Mouse (Mus musculus): ENCODE measurements around the gene Adamts3. TPM values are rescaled to one million over a fixed set of nuclear protein-coding genes. Genes with fewer than 3 reads are reported as not detected.

The Adamts3 gene
- polyA plus RNA-seq, 1 experiment from 2014 or later, result 3.8 TPM

GRCm38 (mm10) chr5:89800181-89800816 lies 82.8 kb downstream of the Adamts3 start:
- WGBS, result 83% methylated on average over 5 of the region's 5 CpGs

GRCm38 (mm10) chr5:89793706-89794105 lies 89.4 kb downstream of the Adamts3 start:
- no peak for ATAC-seq (ENCODE audit: low FRiP score, low read depth)
- Histone ChIP-seq H3K4me1 (replicated peaks) (no peaks in the 10 kb centered on the region), H3K9ac (no peak overlapping the region), H3K27me3 (no peaks in the 10 kb centered on the region), H3K36me3 (no peaks in the 10 kb centered on the region), H3K4me3 (no peak overlapping the region), H3K27ac (replicated peaks) (no peak overlapping the region), H3K9me3 (no peaks in the 10 kb centered on the region), H3K4me2 (no peak overlapping the region)
- 99% methylated on average over 3 of the region's 3 CpGs for WGBS

More at GRCm38 (mm10) chr5:89800181-89800816, 82.8 kb downstream of the Adamts3 start:
- no peaks in the 10 kb centered on the region for H3K9me3 ChIP-seq
- H3K4me3 ChIP-seq, result no peak overlapping the region
- H3K4me1 ChIP-seq (replicated peaks), result no peaks in the 10 kb centered on the region
- no peak for ATAC-seq (ENCODE audit: low FRiP score, low read depth)
- H3K36me3 ChIP-seq, result no peaks in the 10 kb centered on the region
- no peak overlapping the region for H3K9ac ChIP-seq
- H3K4me2 ChIP-seq, result no peak overlapping the region
- H3K27ac ChIP-seq (replicated peaks), result no peak overlapping the region
- no peaks in the 10 kb centered on the region for H3K27me3 ChIP-seq

GRCm38 (mm10) chr5:89784635-89785034 lies 98.5 kb downstream of the Adamts3 start:
- Histone ChIP-seq H3K27ac (replicated peaks) (no peak overlapping the region), H3K4me3 (no peak overlapping the region), H3K4me2 (no peak overlapping the region), H3K27me3 (no peaks in the 10 kb centered on the region), H3K4me1 (replicated peaks) (no peaks in the 10 kb centered on the region), H3K9me3 (no peaks in the 10 kb centered on the region), H3K9ac (no peak overlapping the region), H3K36me3 (no peaks in the 10 kb centered on the region)
- WGBS, result 47% methylated on average over 5 of the region's 5 CpGs
- 0 out of 2 replicates have a peak, but pooled peaks have one; percentile 15 for ATAC-seq (ENCODE audit: low FRiP score, low read depth)

GRCm38 (mm10) chr5:89779823-89780222 lies 103.3 kb downstream of the Adamts3 start:
- no peaks in the 10 kb centered on the region for H3K27me3 ChIP-seq
- WGBS, result 85% methylated on average over 2 of the region's 2 CpGs
- H3K4me2 ChIP-seq, result no peak overlapping the region
- H3K4me3 ChIP-seq, result no peak overlapping the region
- H3K4me1 ChIP-seq (replicated peaks), result no peaks in the 10 kb centered on the region
- no peak overlapping the region for H3K9ac ChIP-seq
- H3K36me3 ChIP-seq, result no peaks in the 10 kb centered on the region
- ATAC-seq (ENCODE audit: low FRiP score, low read depth), result no peak
- no peaks in the 10 kb centered on the region for H3K9me3 ChIP-seq
- no peak overlapping the region for H3K27ac ChIP-seq (replicated peaks)

- ATAC-seq (ENCODE audit: low FRiP score, low read depth), result no peak
- Histone ChIP-seq H3K4me1 (replicated peaks) (no peaks in the 10 kb centered on the region), H3K36me3 (no peaks in the 10 kb centered on the region), H3K4me3 (no peak overlapping the region), H3K27me3 (no peaks in the 10 kb centered on the region), H3K9ac (no peak overlapping the region), H3K4me2 (no peak overlapping the region), H3K27ac (replicated peaks) (no peak overlapping the region), H3K9me3 (no peaks in the 10 kb centered on the region)
- 57% methylated on average over 2 of the region's 2 CpGs for WGBS
Measured at GRCm38 (mm10) chr5:89778610-89779009, 104.5 kb downstream of the Adamts3 start.

GRCm38 (mm10) chr5:89777411-89777810 lies 105.7 kb downstream of the Adamts3 start:
- no peaks in the 10 kb centered on the region for H3K36me3 ChIP-seq

GRCm38 (mm10) chr5:89770655-89771355 lies 112.3 kb downstream of the Adamts3 start:
- Histone ChIP-seq H3K36me3 (no peaks in the 10 kb centered on the region), H3K4me2 (no peak overlapping the region), H3K4me1 (replicated peaks) (no peaks in the 10 kb centered on the region), H3K9me3 (no peaks in the 10 kb centered on the region), H3K9ac (no peak overlapping the region), H3K4me3 (no peak overlapping the region), H3K27ac (replicated peaks) (no peak overlapping the region), H3K27me3 (no peaks in the 10 kb centered on the region)
- 43% methylated on average over 4 of the region's 4 CpGs for WGBS
- no peak for ATAC-seq (ENCODE audit: low FRiP score, low read depth)

More at GRCm38 (mm10) chr5:89777411-89777810, 105.7 kb downstream of the Adamts3 start:
- no peak overlapping the region for H3K27ac ChIP-seq (replicated peaks)
- H3K4me1 ChIP-seq (replicated peaks), result no peaks in the 10 kb centered on the region
- H3K4me2 ChIP-seq, result no peak overlapping the region
- no peaks in the 10 kb centered on the region for H3K9me3 ChIP-seq
- no peaks in the 10 kb centered on the region for H3K27me3 ChIP-seq
- no peak overlapping the region for H3K4me3 ChIP-seq
- WGBS, result 76% methylated on average over 4 of the region's 4 CpGs
- H3K9ac ChIP-seq, result no peak overlapping the region
- no peak for ATAC-seq (ENCODE audit: low FRiP score, low read depth)

- WGBS, result 12% methylated on average over 11 of the region's 11 CpGs
- Histone ChIP-seq H3K9ac (no peak overlapping the region), H3K4me1 (replicated peaks) (no peaks in the 10 kb centered on the region), H3K9me3 (no peaks in the 10 kb centered on the region), H3K36me3 (no peaks in the 10 kb centered on the region), H3K27me3 (no peaks in the 10 kb centered on the region), H3K27ac (replicated peaks) (no peak overlapping the region), H3K4me2 (peak overlapping the region; percentile 20; the same call in 1 of the 2 replicates), H3K4me3 (no peak overlapping the region)
- peak; percentile 87 for ATAC-seq (ENCODE audit: low FRiP score, low read depth)
Measured at GRCm38 (mm10) chr5:89763189-89764187, 119.6 kb downstream of the Adamts3 start.

GRCm38 (mm10) chr5:89760368-89760767 lies 122.8 kb downstream of the Adamts3 start:
- Histone ChIP-seq H3K27me3 (no peaks in the 10 kb centered on the region), H3K4me2 (no peak overlapping the region), H3K4me1 (replicated peaks) (no peaks in the 10 kb centered on the region), H3K4me3 (no peak overlapping the region), H3K36me3 (no peaks in the 10 kb centered on the region), H3K27ac (replicated peaks) (no peak overlapping the region), H3K9me3 (no peaks in the 10 kb centered on the region), H3K9ac (no peak overlapping the region)
- whole genome bisulfite sequencing, result 50% methylated on average over 4 of the region's 4 CpGs
- no peak for ATAC-seq (ENCODE audit: low FRiP score, low read depth)

- no peaks in the 10 kb centered on the region for H3K27me3 ChIP-seq
- 92% methylated on average over 2 of the region's 2 CpGs for WGBS
- no peak overlapping the region for H3K4me3 ChIP-seq
Measured at GRCm38 (mm10) chr5:89751836-89752235, 131.3 kb downstream of the Adamts3 start.

GRCm38 (mm10) chr5:89748185-89748884 lies 134.8 kb downstream of the Adamts3 start:
- Histone ChIP-seq H3K4me3 (no peak overlapping the region), H3K4me2 (no peak overlapping the region), H3K9ac (no peak overlapping the region), H3K27me3 (no peaks in the 10 kb centered on the region), H3K27ac (replicated peaks) (no peak overlapping the region), H3K4me1 (replicated peaks) (no peaks in the 10 kb centered on the region), H3K9me3 (no peaks in the 10 kb centered on the region), H3K36me3 (no peaks in the 10 kb centered on the region)
- 97% methylated on average over 2 of the region's 2 CpGs for WGBS
- ATAC-seq (ENCODE audit: low FRiP score, low read depth), result no peak

More at GRCm38 (mm10) chr5:89751836-89752235, 131.3 kb downstream of the Adamts3 start:
- H3K9ac ChIP-seq, result no peak overlapping the region
- no peak overlapping the region for H3K27ac ChIP-seq (replicated peaks)
- H3K4me2 ChIP-seq, result no peak overlapping the region
- no peak for ATAC-seq (ENCODE audit: low FRiP score, low read depth)
- H3K4me1 ChIP-seq (replicated peaks), result no peaks in the 10 kb centered on the region
- no peaks in the 10 kb centered on the region for H3K36me3 ChIP-seq
- H3K9me3 ChIP-seq, result no peaks in the 10 kb centered on the region
